Mouse (Mus musculus) MEL-GATA-1-ER (cell line): Measurements from ENCODE around the gene Kcnq1.

Source experiments
- DNase-seq: peaks from one replicate; pipeline ENCODE4 v3.0.0-alpha.2; 2012; ENCODE audit warnings: low read depth; ENCODE audit errors: extremely low read depth

Gene Kcnq1

GRCm38 (mm10) chr7:143460217-143460834 is 354.2 kb downstream of the Kcnq1 start:
- no peak for DNase-seq

- DNase-seq = peak; percentile 62
These were observed 354.7 kb downstream of the Kcnq1 start, which contains the start of gene Cdkn1c for GRCm38 (mm10) chr7:143460874-143461273. Cdkn1c (minus strand) TSS chr7:143461050.

GRCm38 (mm10) chr7:143461294-143461870 is 355.2 kb downstream of the Kcnq1 start:
- DNase-seq = no peak

- no peak for DNase-seq
These were observed 355.8 kb downstream of the Kcnq1 start for GRCm38 (mm10) chr7:143461920-143462319.

- no peak for DNase-seq
These were observed 356.4 kb downstream of the Kcnq1 start for GRCm38 (mm10) chr7:143462516-143462915.

- peak; percentile 60 for DNase-seq
These were observed 357.8 kb downstream of the Kcnq1 start for GRCm38 (mm10) chr7:143463865-143464415.

- peak; percentile 42 for DNase-seq
These were observed 358.8 kb downstream of the Kcnq1 start for GRCm38 (mm10) chr7:143464811-143465560.

GRCm38 (mm10) chr7:143466099-143466677 is 360.0 kb downstream of the Kcnq1 start:
- peak; percentile 65 for DNase-seq

GRCm38 (mm10) chr7:143467714-143468113 is 361.6 kb downstream of the Kcnq1 start:
- DNase-seq = no peak

- DNase-seq = peak; percentile 49
These were observed 363.8 kb downstream of the Kcnq1 start for GRCm38 (mm10) chr7:143469946-143470345.

- DNase-seq = peak; percentile 88
These were observed 367.4 kb downstream of the Kcnq1 start, which contains the start of gene Slc22a18 for GRCm38 (mm10) chr7:143473347-143474101. Slc22a18 (plus strand) TSS chr7:143473736.

GRCm38 (mm10) chr7:143474811-143475210 is 368.6 kb downstream of the Kcnq1 start:
- peak; percentile 73 for DNase-seq

GRCm38 (mm10) chr7:143475876-143476275 is 369.7 kb downstream of the Kcnq1 start:
- DNase-seq = no peak
